Mouse (Mus musculus): ENCODE data around the gene Pdzd2. TPM values are rescaled to one million over a fixed set of nuclear protein-coding genes. Genes with fewer than 3 reads are reported as not detected.

Pdzd2 gene
- polyA plus RNA-seq, 1 experiment from 2014 or later, result 19.1 TPM

GRCm38 (mm10) chr15:12770958-12771357 is 31.2 kb upstream of the Pdzd2 start:
- Histone ChIP-seq H3K9me3 (replicated peaks; ENCODE audit: low read length) (no peaks in the 10 kb centered on the region), H3K9ac (ENCODE audit: low read depth, low read length) (no peak overlapping the region), H3K36me3 (ENCODE audit: insufficient read depth, low read length) (no peaks in the 10 kb centered on the region), H3K27me3 (ENCODE audit: insufficient read depth, low read length) (no peaks in the 10 kb centered on the region), H3K4me1 (replicated peaks; ENCODE audit: insufficient read depth, low read length) (no peaks in the 10 kb centered on the region), H3K27ac (no peak overlapping the region), H3K4me3 (replicated peaks; ENCODE audit: low read depth, low read length) (no peak overlapping the region), H3K4me2 (ENCODE audit: low read length) (no peak overlapping the region)
- ATAC-seq (replicated peaks; ENCODE audit: low FRiP score, low read depth) (no peak), DNase-seq (ENCODE audit: low spot score) (no peak)
- TF ChIP-seq CTCF (IDR thresholded peaks at IDR 0.05; ENCODE audit: low read depth), result no peak
- WGBS, result 72% methylated on average over 7 of the region's 7 CpGs

DNA sequence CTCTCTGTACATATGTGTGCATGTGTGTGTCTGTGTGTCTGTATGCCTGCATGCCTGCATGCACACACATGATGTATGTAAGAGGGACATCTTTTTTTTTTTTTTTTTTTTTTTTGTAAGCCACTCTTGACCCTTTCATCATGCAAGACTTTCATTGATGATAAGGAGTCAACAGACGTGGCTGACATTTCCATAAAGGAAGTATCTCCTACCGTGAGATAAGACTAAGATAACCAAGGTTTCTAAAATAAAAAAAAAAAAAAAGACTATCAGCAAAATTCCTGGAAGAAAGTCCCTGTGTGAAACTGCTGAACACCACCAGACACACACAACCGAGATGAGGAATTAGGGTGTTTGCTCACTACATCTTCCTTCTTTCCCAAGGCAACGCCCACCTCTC is 27.1 kb upstream of the Pdzd2 start:
- WGBS, result 70% methylated on average over 4 of the region's 4 CpGs

DNA sequence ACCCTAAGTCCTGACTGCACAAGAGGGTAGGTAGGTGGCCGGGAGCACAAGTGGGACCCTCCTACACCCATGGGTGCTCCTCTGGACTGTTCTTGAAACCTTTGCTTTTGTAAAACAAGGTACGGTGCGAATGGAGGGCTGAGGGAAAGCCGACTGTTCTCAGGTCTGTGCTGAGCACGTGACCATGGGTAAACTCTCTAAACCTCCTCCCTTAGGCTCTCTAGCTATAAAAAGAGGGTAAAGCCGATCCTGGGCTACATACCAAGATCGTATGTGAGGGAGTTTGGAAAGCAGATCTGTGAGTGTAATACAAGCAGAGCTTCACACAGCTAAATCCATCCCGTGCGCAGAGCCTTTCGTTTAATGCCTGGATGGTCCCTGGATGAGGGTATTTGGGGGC is 23.4 kb upstream of the Pdzd2 start:
- no peaks in the 10 kb centered on the region for H3K9me3 ChIP-seq (replicated peaks; ENCODE audit: low read length)
- no peak overlapping the region for H3K9ac ChIP-seq (ENCODE audit: low read depth, low read length)
- H3K4me1 ChIP-seq (replicated peaks; ENCODE audit: insufficient read depth, low read length), result no peaks in the 10 kb centered on the region
- no peaks in the 10 kb centered on the region for H3K27me3 ChIP-seq (ENCODE audit: insufficient read depth, low read length)
- DNase-seq (ENCODE audit: low spot score) (peak; percentile 56), ATAC-seq (replicated peaks; ENCODE audit: low FRiP score, low read depth) (no peak)
- no peaks in the 10 kb centered on the region for H3K36me3 ChIP-seq (ENCODE audit: insufficient read depth, low read length)
- TF ChIP-seq CTCF (IDR thresholded peaks at IDR 0.05; ENCODE audit: low read depth), result no peak
- H3K4me3 ChIP-seq (replicated peaks; ENCODE audit: low read depth, low read length), result no peak overlapping the region
- H3K27ac ChIP-seq, result no peak overlapping the region
- 28% methylated on average over 10 of the region's 10 CpGs for WGBS
- H3K4me2 ChIP-seq (ENCODE audit: low read length), result 0 out of 2 replicates have a peak overlapping the region, but pooled peaks have one; percentile 3

More for the DNA sequence above, 27.1 kb upstream of the Pdzd2 start:
- Histone ChIP-seq H3K27me3 (ENCODE audit: insufficient read depth, low read length) (no peaks in the 10 kb centered on the region), H3K4me3 (replicated peaks; ENCODE audit: low read depth, low read length) (no peak overlapping the region), H3K9ac (ENCODE audit: low read depth, low read length) (no peak overlapping the region), H3K9me3 (replicated peaks; ENCODE audit: low read length) (no peaks in the 10 kb centered on the region), H3K4me2 (ENCODE audit: low read length) (no peak overlapping the region), H3K4me1 (replicated peaks; ENCODE audit: insufficient read depth, low read length) (no peaks in the 10 kb centered on the region), H3K36me3 (ENCODE audit: insufficient read depth, low read length) (no peaks in the 10 kb centered on the region), H3K27ac (no peak overlapping the region)
- ATAC-seq (replicated peaks; ENCODE audit: low FRiP score, low read depth) (no peak), DNase-seq (ENCODE audit: low spot score) (no peak)
- TF ChIP-seq CTCF (IDR thresholded peaks at IDR 0.05; ENCODE audit: low read depth), result no peak

DNA sequence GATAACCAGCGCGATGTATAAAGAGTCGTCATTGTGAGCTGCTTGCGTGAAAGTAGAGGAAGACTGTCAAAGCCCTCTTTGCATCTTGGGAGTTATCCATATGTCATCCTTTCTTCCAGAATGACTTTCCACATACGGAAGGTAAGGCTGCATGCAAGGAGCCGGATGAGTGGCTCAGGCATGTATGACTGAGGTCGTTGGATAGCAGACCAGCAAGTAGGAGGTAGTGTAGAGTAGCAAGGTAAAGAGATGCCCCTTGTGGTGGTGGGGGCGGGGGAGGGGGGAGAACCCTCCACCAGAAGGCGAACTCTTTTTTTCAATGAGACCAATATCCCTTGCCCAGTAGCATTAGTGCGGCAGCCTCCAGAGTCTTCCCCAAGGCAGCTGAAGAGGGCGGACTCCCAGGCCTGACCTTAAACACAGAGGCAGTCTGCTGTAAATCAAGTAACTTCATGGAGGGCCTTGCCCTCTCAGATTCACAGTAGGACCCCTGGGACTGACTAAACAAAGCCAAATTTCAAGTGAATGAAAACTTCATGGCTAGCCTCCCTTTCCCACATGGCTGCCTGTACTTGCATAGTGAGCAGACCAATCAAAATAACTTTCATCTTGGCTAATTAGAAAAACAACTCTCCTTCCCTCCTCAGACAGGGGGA is 22.7 kb upstream of the Pdzd2 start:
- 49% methylated on average over 11 of the region's 11 CpGs for WGBS
- ATAC-seq (replicated peaks; ENCODE audit: low FRiP score, low read depth), result no peak
- no peak overlapping the region for H3K27ac ChIP-seq

GRCm38 (mm10) chr15:12760747-12761146 is 21.0 kb upstream of the Pdzd2 start:
- ATAC-seq (replicated peaks; ENCODE audit: low FRiP score, low read depth) (no peak), DNase-seq (ENCODE audit: low spot score) (no peak)
- Histone ChIP-seq H3K9me3 (replicated peaks; ENCODE audit: low read length) (no peaks in the 10 kb centered on the region), H3K36me3 (ENCODE audit: insufficient read depth, low read length) (no peaks in the 10 kb centered on the region), H3K4me1 (replicated peaks; ENCODE audit: insufficient read depth, low read length) (no peaks in the 10 kb centered on the region), H3K27ac (no peak overlapping the region), H3K9ac (ENCODE audit: low read depth, low read length) (no peak overlapping the region), H3K4me2 (ENCODE audit: low read length) (no peak overlapping the region), H3K4me3 (replicated peaks; ENCODE audit: low read depth, low read length) (no peak overlapping the region), H3K27me3 (ENCODE audit: insufficient read depth, low read length) (no peaks in the 10 kb centered on the region)
- WGBS, result 88% methylated on average over 6 of the region's 6 CpGs
- TF ChIP-seq CTCF (IDR thresholded peaks at IDR 0.05; ENCODE audit: low read depth), result no peak

More for the DNA sequence above, 22.7 kb upstream of the Pdzd2 start:
- no peak overlapping the region for H3K9ac ChIP-seq (ENCODE audit: low read depth, low read length)
- H3K9me3 ChIP-seq (replicated peaks; ENCODE audit: low read length), result no peaks in the 10 kb centered on the region
- peak; percentile 67 for DNase-seq (ENCODE audit: low spot score)
- H3K27me3 ChIP-seq (ENCODE audit: insufficient read depth, low read length), result no peaks in the 10 kb centered on the region
- TF ChIP-seq CTCF (IDR thresholded peaks at IDR 0.05; ENCODE audit: low read depth), result no peak
- no peak overlapping the region for H3K4me3 ChIP-seq (replicated peaks; ENCODE audit: low read depth, low read length)
- H3K36me3 ChIP-seq (ENCODE audit: insufficient read depth, low read length), result no peaks in the 10 kb centered on the region
- H3K4me1 ChIP-seq (replicated peaks; ENCODE audit: insufficient read depth, low read length), result no peaks in the 10 kb centered on the region
- H3K4me2 ChIP-seq (ENCODE audit: low read length), result no peak overlapping the region

- Histone ChIP-seq H3K9me3 (replicated peaks; ENCODE audit: low read length) (no peaks in the 10 kb centered on the region), H3K4me2 (ENCODE audit: low read length) (no peak overlapping the region), H3K36me3 (ENCODE audit: insufficient read depth, low read length) (no peaks in the 10 kb centered on the region), H3K4me1 (replicated peaks; ENCODE audit: insufficient read depth, low read length) (no peaks in the 10 kb centered on the region), H3K4me3 (replicated peaks; ENCODE audit: low read depth, low read length) (no peak overlapping the region), H3K9ac (ENCODE audit: low read depth, low read length) (no peak overlapping the region), H3K27ac (no peak overlapping the region), H3K27me3 (ENCODE audit: insufficient read depth, low read length) (no peaks in the 10 kb centered on the region)
- WGBS, result 50% methylated on average over 5 of the region's 5 CpGs
- TF ChIP-seq CTCF (IDR thresholded peaks at IDR 0.05; ENCODE audit: low read depth), result no peak
- no peak for DNase-seq (ENCODE audit: low spot score)
- no peak for ATAC-seq (replicated peaks; ENCODE audit: low FRiP score, low read depth)
These were observed 18.7 kb upstream of the Pdzd2 start for GRCm38 (mm10) chr15:12758461-12758860.

GRCm38 (mm10) chr15:12757757-12758156 is 18.0 kb upstream of the Pdzd2 start:
- no peak for ATAC-seq (replicated peaks; ENCODE audit: low FRiP score, low read depth)

More at GRCm38 (mm10) chr15:12757757-12758156, 18.0 kb upstream of the Pdzd2 start:
- DNase-seq (ENCODE audit: low spot score), result no peak
- Histone ChIP-seq H3K4me1 (replicated peaks; ENCODE audit: insufficient read depth, low read length) (no peaks in the 10 kb centered on the region), H3K9me3 (replicated peaks; ENCODE audit: low read length) (no peaks in the 10 kb centered on the region), H3K27ac (no peak overlapping the region), H3K27me3 (ENCODE audit: insufficient read depth, low read length) (no peaks in the 10 kb centered on the region), H3K4me2 (ENCODE audit: low read length) (no peak overlapping the region), H3K4me3 (replicated peaks; ENCODE audit: low read depth, low read length) (no peak overlapping the region), H3K36me3 (ENCODE audit: insufficient read depth, low read length) (no peaks in the 10 kb centered on the region), H3K9ac (ENCODE audit: low read depth, low read length) (no peak overlapping the region)
- WGBS, result 88% methylated on average over 1 of the region's 1 CpGs
- no peak for TF ChIP-seq CTCF (IDR thresholded peaks at IDR 0.05; ENCODE audit: low read depth)
